Mouse (Mus musculus) olfactory bulb, adult 2 months (tissue): Measurements from ENCODE around the gene Kctd2.

Experiments
- CTCF ChIP-seq: fragments of 200-500 bp; IDR thresholded peaks from 2 replicates; pipeline ENCODE4 v1.5.1; 2012; ENCODE audit warnings: low read depth, mild to moderate bottlenecking, low read length, moderate library complexity; ENCODE audit not compliant: insufficient read depth
- POLR2A ChIP-seq: fragments of 200-500 bp; IDR thresholded peaks from 2 replicates; pipeline ENCODE4 v1.6.1; 2012; ENCODE audit warnings: mild to moderate bottlenecking, low read depth, low read length, moderate library complexity; ENCODE audit not compliant: insufficient read depth

- TF ChIP-seq POLR2A (no peak), CTCF (no peak)
Measured at GRCm38 (mm10) chr11:115467217-115467618, 47.3 kb downstream of the Kctd2 start.
